Comparison of ENCODE assay signal across 10 mouse cellular contexts in the genomic region with DNA sequence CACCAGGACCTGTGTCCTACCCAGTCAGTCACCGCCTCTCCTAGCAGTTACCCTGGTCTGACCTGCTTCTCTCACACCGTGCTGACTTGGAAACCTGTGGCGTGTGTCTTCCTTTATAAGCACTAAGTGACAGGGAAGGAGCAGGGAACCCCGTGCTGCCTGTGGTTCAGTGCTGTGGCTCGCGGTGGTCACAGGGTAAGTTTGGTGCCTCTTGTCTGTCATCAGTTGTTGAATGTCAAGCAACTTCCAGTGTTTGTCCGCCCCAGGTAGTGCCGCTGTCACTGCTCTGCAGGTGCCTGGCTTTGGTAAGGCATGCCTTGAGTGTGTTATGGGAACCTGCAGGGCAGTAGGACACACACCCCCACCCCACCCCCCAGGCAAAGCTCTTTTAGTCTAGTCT. TPM values are rescaled to one million over a fixed set of nuclear protein-coding genes. Genes with fewer than 3 reads are reported as not detected.
DNase-seq lines count a peak whose midpoint lies in the region; ATAC-seq lines count a peak whose summit lies in the region.
"Had no signal": no experiment of that assay in that cellular context is flagged by ENCODE, and none has a peak within 500 bp of the region (broad histone marks: within the 10 kb centered on the region; RNA-seq: fewer than 3 reads in every experiment).

No protein-coding gene starts in this region.

- H3K9ac ChIP-seq in stomach, embryonic 14.5 days (replicated peaks; ENCODE audit: low read depth, low read length): no peak overlapping the region
- H3K9ac ChIP-seq: embryonic facial prominence, embryonic 12.5 days had no signal

- H3K36me3 ChIP-seq in heart, embryonic 10.5 days: peaks cover 6% of the 10 kb centered on the region; the same call in 1 of the 2 replicates
- H3K36me3 ChIP-seq in megakaryocyte, embryonic 14.5 days (replicated peaks; ENCODE audit: low read length): peaks cover 10% of the 10 kb centered on the region
- no peaks in the 10 kb centered on the region for H3K36me3 ChIP-seq in stomach, embryonic 14.5 days (ENCODE audit: control insufficient read depth, insufficient read depth, low read length)
- H3K36me3 ChIP-seq: embryonic facial prominence, embryonic 12.5 days had no signal

- no peaks in the 10 kb centered on the region for H3K9me3 ChIP-seq in heart, embryonic 10.5 days
- H3K9me3 ChIP-seq in megakaryocyte, embryonic 14.5 days: no peaks in the 10 kb centered on the region
- H3K9me3 ChIP-seq in stomach, embryonic 14.5 days (ENCODE audit: control insufficient read depth, low read depth, low read length): no peaks in the 10 kb centered on the region
- H3K9me3 ChIP-seq: embryonic facial prominence, embryonic 12.5 days had no signal

- peak overlapping the region; percentile 24 for H3K4me3 ChIP-seq in heart, embryonic 10.5 days
- H3K4me3 ChIP-seq in megakaryocyte, embryonic 14.5 days (replicated peaks): peak overlapping the region; percentile 25
- H3K4me3 ChIP-seq in stomach, embryonic 14.5 days (ENCODE audit: low read depth, low read length): no peak overlapping the region
- H3K4me3 ChIP-seq: embryonic facial prominence, embryonic 12.5 days; heart, adult 2 months had no signal

- H3K4me2 ChIP-seq in stomach, embryonic 14.5 days (replicated peaks; ENCODE audit: low read depth, low read length): peak overlapping the region; percentile 13; the same call in 1 of the 2 replicates
- H3K4me2 ChIP-seq: embryonic facial prominence, embryonic 12.5 days had no signal

- intact Hi-C loops in heart, postnatal 10 days (cut with DNase I): no loop called here

- 53% methylated on average over 8 of the region's 8 CpGs for WGBS in heart, embryonic 10.5 days
- 68% methylated on average over 8 of the region's 8 CpGs for WGBS in stomach, embryonic 14.5 days

- no peaks in the 10 kb centered on the region for H3K27me3 ChIP-seq in heart, embryonic 10.5 days (ENCODE audit: insufficient read depth, poor library complexity, severe bottlenecking)
- peaks cover 16% of the 10 kb centered on the region for H3K27me3 ChIP-seq in megakaryocyte, embryonic 14.5 days (replicated peaks)
- H3K27me3 ChIP-seq in stomach, embryonic 14.5 days (ENCODE audit: control insufficient read depth, insufficient read depth, low read length): no peaks in the 10 kb centered on the region
- H3K27me3 ChIP-seq: embryonic facial prominence, embryonic 12.5 days had no signal

- ATAC-seq in megakaryocyte, adult 5-6 weeks (ENCODE audit: poor library complexity, severe bottlenecking): no peak
- no peak for ATAC-seq in stomach, embryonic 14.5 days (ENCODE audit: insufficient number of reproducible peaks, insufficient read depth, low FRiP score, low read depth)

- peak overlapping the region; percentile 72 for H3K27ac ChIP-seq in heart, embryonic 10.5 days
- peak overlapping the region; percentile 78; the same call in 1 of the 2 replicates for H3K27ac ChIP-seq in stomach, embryonic 14.5 days (ENCODE audit: low read length)
- H3K27ac ChIP-seq: embryonic facial prominence, embryonic 12.5 days; heart, adult 2 months had no signal

- peaks cover 74% of the 10 kb centered on the region for H3K4me1 ChIP-seq in heart, embryonic 10.5 days
- peaks cover 63% of the 10 kb centered on the region for H3K4me1 ChIP-seq in megakaryocyte, embryonic 14.5 days
- peaks cover 22% of the 10 kb centered on the region; the same call in 1 of the 2 replicates for H3K4me1 ChIP-seq in stomach, embryonic 14.5 days (ENCODE audit: control insufficient read depth, insufficient read depth, low read length)

- no peak for DNase-seq in heart, embryonic 10.5 days (ENCODE audit: low spot score)
- no peak for DNase-seq in heart, postnatal 10 days
- peak; percentile 53 for DNase-seq in liver
- DNase-seq in embryo, embryonic 10 days (ENCODE audit: low spot score): no peak
- DNase-seq in left cerebral cortex, adult 8-10 months (ENCODE audit: low spot score in 2 of 2): no peak
- DNase-seq: heart, adult 2 months had no signal

RNA-seq across cellular contexts. Expression of a gene that starts 3.5 kb away (rescaled TPM):
- polyA plus RNA-seq in heart, embryonic 10.5 days (2016; fragmentation: Nextera tagmentation; extraction: Ambion mirVana): 59.5 and 64.1 TPM in 2 replicates
- total RNA-seq in heart, postnatal 10 days (2021): 10 to 100 TPM; 22.4 to 36.0 TPM
- polyA plus RNA-seq in megakaryocyte, embryonic 14.5 days (2012; ENCODE audit: insufficient read depth, low replicate concordance): 10.8 and 22.3 TPM in 2 replicates
- total RNA-seq in megakaryocyte, adult 5-6 weeks (2015): 57.9 and 69.2 TPM in 2 replicates
- total RNA-seq in megakaryocyte, adult 5-6 weeks (2017): 73.5 and 121 TPM in 2 replicates
- polyA plus RNA-seq in stomach, embryonic 14.5 days (2014; fragmentation: Nextera tagmentation; extraction: Ambion mirVana): 27.0 and 28.3 TPM in 2 replicates
- total RNA-seq in left cerebral cortex, adult 8-10 months (2022): 100 to 1,000 TPM; 157 to 182 (median 165) TPM
